Mouse (Mus musculus) E14TG2a.4 (cell line): Measurements from ENCODE around the gene Xbp1.

Source experiments
- CTCF ChIP-seq: conservative IDR thresholded peaks from 2 replicates; pipeline ENCODE4 v1.5.1; 2014; ENCODE audit warnings: low read length
- NANOG ChIP-seq: IDR thresholded peaks from 2 replicates; pipeline ENCODE4 v1.6.1; 2014; ENCODE audit warnings: borderline replicate concordance, low read length, mixed read lengths

GRCm38 (mm10) chr11:5493869-5494268, 26.6 kb upstream of the Xbp1 start:
- TF ChIP-seq CTCF, result no peak
- no peak for TF ChIP-seq NANOG
